Mouse (Mus musculus): Measurements from ENCODE around the gene Cwf19l2. TPM values are rescaled to one million over a fixed set of nuclear protein-coding genes. Genes with fewer than 3 reads are reported as not detected.
"Not testable (repeated sequence)": the region's sequence is repeated elsewhere in the genome, so short reads cannot be mapped to it uniquely, and the experiment has no call there.

Cwf19l2 gene
- 7.5 and 9.2 TPM in 2 replicates for polyA plus RNA-seq (2014; fragmentation: Nextera tagmentation; extraction: Ambion mirVana)

DNA sequence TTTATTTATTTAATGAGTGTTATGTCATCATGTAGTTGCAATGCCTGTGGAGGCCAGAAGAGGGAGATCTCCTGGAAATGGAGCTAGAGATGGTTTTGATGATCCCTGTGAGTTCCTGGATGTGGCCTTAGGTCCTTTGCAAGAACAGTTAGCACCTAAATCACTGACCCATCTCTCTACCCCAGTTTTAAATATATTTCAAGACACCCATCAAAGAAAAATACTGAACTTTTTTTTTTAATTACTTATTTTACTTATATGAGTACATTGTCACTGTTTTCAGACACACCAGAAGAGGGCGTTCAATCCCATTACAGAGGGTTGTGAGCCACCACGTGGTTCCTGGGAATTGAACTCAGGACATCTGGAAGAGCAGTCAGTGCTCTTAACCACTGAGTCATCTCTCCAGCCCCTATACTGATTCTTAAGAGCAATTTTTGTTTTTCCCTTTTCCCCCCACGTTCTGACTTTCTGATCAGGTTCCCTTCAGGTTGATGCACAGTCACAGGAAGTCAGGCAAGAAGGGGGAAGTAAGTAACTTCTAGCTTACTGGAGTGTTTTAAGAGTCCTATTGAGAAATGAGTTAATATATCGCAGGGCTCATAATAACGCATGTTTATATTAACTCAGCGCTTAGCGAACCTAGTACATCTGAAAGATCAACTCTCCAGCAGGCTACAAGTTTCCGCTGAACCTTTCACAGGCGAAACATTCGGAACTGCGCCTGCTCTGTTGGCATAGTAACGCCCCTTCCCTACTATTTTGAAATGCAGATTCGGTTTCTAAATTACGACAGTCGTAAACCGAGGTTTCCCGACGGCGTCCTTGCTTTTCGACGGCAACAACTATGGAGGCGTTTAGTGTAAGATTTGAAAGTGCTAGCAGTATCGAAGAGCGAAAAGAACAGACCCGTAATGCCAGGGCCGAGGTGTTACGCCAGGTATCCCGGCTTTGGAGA lies at the start of gene Cwf19l2:
TSS of gene Cwf19l2 (plus strand) at position 342 of the 958 bp plus-strand sequence.
- Histone ChIP-seq H3K27me3 (replicated peaks; ENCODE audit: control insufficient read depth, insufficient read depth, low read length) (no peaks in the 10 kb centered on the region), H3K4me1 (ENCODE audit: control insufficient read depth, insufficient read depth, low read length) (0 out of 2 replicates have a peak, but pooled peaks cover 2% of the 10 kb centered on the region), H3K27ac (ENCODE audit: low read depth, low read length) (no peak within 1 kb of the TSS), H3K36me3 (ENCODE audit: control insufficient read depth, insufficient read depth, low read length) (no peaks in the 10 kb centered on the region), H3K4me2 (ENCODE audit: low read length) (peak within 1 kb of the TSS; percentile 69), H3K9me3 (replicated peaks; ENCODE audit: control insufficient read depth, low read length) (no peaks in the 10 kb centered on the region), H3K4me3 (ENCODE audit: low read depth, low read length) (peak within 1 kb of the TSS; percentile 54), H3K9ac (ENCODE audit: low read length) (peak within 1 kb of the TSS; percentile 66)
- under 1% methylated on average over 28 of the region's 28 CpGs for WGBS
- DNase-seq (ENCODE audit: low spot score) (peak; percentile 98), ATAC-seq (peak; percentile 97)

DNA sequence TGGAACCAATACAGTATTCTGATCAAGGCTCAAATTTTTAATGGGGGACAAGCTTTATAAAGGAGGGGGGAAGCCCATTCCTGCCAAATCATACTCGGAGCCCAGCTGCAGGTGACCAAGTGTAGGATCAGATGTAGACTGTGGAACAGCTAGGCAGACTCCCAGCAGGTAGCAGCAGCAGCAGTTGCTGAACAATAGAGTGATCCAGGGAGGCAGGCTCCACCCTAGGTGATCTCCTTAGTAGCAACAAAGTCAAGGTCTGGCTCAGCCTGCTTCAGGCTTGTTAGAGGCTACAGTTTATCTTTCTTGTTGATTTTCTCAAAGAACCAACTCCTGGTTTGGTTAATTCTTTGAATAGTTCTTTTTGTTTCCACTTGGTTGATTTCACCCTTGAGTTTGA lies 27.1 kb upstream of the Cwf19l2 start:
- peaks cover 14% of the 10 kb centered on the region for H3K36me3 ChIP-seq (ENCODE audit: control insufficient read depth, insufficient read depth, low read length)
- not testable (repeated sequence) for H3K27me3 ChIP-seq (replicated peaks; ENCODE audit: control insufficient read depth, insufficient read depth, low read length); H3K4me2 ChIP-seq (ENCODE audit: low read length); H3K4me1 ChIP-seq (ENCODE audit: control insufficient read depth, insufficient read depth, low read length); DNase-seq (ENCODE audit: low spot score); H3K27ac ChIP-seq (ENCODE audit: low read depth, low read length); H3K9me3 ChIP-seq (replicated peaks; ENCODE audit: control insufficient read depth, low read length); H3K4me3 ChIP-seq (ENCODE audit: low read depth, low read length); ATAC-seq; H3K9ac ChIP-seq (ENCODE audit: low read length)
- 40% methylated on average over 1 of the region's 1 CpGs for WGBS

DNA sequence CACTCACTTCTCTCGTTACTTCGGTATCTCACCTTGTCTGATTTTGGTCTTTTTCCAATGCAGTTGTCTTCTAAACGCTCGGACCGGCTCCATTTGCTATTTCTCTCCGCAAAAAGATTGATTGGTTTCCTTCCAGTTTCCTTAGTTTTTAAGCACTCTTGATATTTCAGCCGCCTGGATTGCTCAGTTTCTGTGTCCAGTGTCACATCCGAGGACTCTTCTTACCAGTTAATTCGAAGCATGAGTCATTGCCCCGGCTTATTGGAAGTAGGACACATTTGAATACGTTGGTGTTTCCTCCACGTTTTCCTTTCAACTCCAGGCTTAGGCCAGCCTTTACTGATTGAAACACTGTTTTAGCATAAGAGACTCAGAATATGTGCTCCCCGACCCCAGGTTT lies 980 bp downstream of the Cwf19l2 start:
- Histone ChIP-seq H3K27ac (ENCODE audit: low read depth, low read length) (no peak overlapping the region), H3K4me1 (ENCODE audit: control insufficient read depth, insufficient read depth, low read length) (0 out of 2 replicates have a peak, but pooled peaks cover 2% of the 10 kb centered on the region), H3K27me3 (replicated peaks; ENCODE audit: control insufficient read depth, insufficient read depth, low read length) (no peaks in the 10 kb centered on the region), H3K9me3 (replicated peaks; ENCODE audit: control insufficient read depth, low read length) (no peaks in the 10 kb centered on the region), H3K4me2 (ENCODE audit: low read length) (peak overlapping the region; percentile 69), H3K4me3 (ENCODE audit: low read depth, low read length) (peak overlapping the region; percentile 54), H3K9ac (ENCODE audit: low read length) (peak overlapping the region; percentile 66), H3K36me3 (ENCODE audit: control insufficient read depth, insufficient read depth, low read length) (no peaks in the 10 kb centered on the region)
- WGBS, result 2% methylated on average over 13 of the region's 13 CpGs
- ATAC-seq (peak; percentile 14), DNase-seq (ENCODE audit: low spot score) (peak; percentile 37)

GRCm38 (mm10) chr9:3439555-3440300 lies 36.3 kb downstream of the Cwf19l2 start:
- H3K27ac ChIP-seq (ENCODE audit: low read depth, low read length); H3K9ac ChIP-seq (ENCODE audit: low read length); H3K4me2 ChIP-seq (ENCODE audit: low read length); H3K36me3 ChIP-seq (ENCODE audit: control insufficient read depth, insufficient read depth, low read length); H3K9me3 ChIP-seq (replicated peaks; ENCODE audit: control insufficient read depth, low read length); ATAC-seq; H3K27me3 ChIP-seq (replicated peaks; ENCODE audit: control insufficient read depth, insufficient read depth, low read length); H3K4me3 ChIP-seq (ENCODE audit: low read depth, low read length); DNase-seq (ENCODE audit: low spot score); H3K4me1 ChIP-seq (ENCODE audit: control insufficient read depth, insufficient read depth, low read length): not testable (repeated sequence)
- WGBS, result 73% methylated on average over 6 of the region's 6 CpGs

- DNase-seq (ENCODE audit: low spot score) (no peak), ATAC-seq (no peak)
- Histone ChIP-seq H3K36me3 (ENCODE audit: control insufficient read depth, insufficient read depth, low read length) (peaks cover 10% of the 10 kb centered on the region), H3K27ac (ENCODE audit: low read depth, low read length) (no peak overlapping the region), H3K27me3 (replicated peaks; ENCODE audit: control insufficient read depth, insufficient read depth, low read length) (no peaks in the 10 kb centered on the region), H3K4me3 (ENCODE audit: low read depth, low read length) (no peak overlapping the region), H3K9ac (ENCODE audit: low read length) (no peak overlapping the region), H3K9me3 (replicated peaks; ENCODE audit: control insufficient read depth, low read length) (no peaks in the 10 kb centered on the region), H3K4me2 (ENCODE audit: low read length) (no peak overlapping the region), H3K4me1 (ENCODE audit: control insufficient read depth, insufficient read depth, low read length) (no peaks in the 10 kb centered on the region)
Observed at GRCm38 (mm10) chr9:3471897-3472296, 68.5 kb downstream of the Cwf19l2 start.

GRCm38 (mm10) chr9:3518645-3519044 lies 115.3 kb downstream of the Cwf19l2 start:
- H3K9me3 ChIP-seq (replicated peaks; ENCODE audit: control insufficient read depth, low read length), result no peaks in the 10 kb centered on the region
- peak; percentile 84; the same call in 1 of the 2 replicates for ATAC-seq
- H3K9ac ChIP-seq (ENCODE audit: low read length), result no peak overlapping the region
- H3K27me3 ChIP-seq (replicated peaks; ENCODE audit: control insufficient read depth, insufficient read depth, low read length), result no peaks in the 10 kb centered on the region
- H3K36me3 ChIP-seq (ENCODE audit: control insufficient read depth, insufficient read depth, low read length), result no peaks in the 10 kb centered on the region
- no peak overlapping the region for H3K4me2 ChIP-seq (ENCODE audit: low read length)
- H3K4me3 ChIP-seq (ENCODE audit: low read depth, low read length), result no peak overlapping the region
- H3K27ac ChIP-seq (ENCODE audit: low read depth, low read length), result 0 out of 2 replicates have a peak overlapping the region, but pooled peaks have one; percentile 21
- WGBS, result 94% methylated on average over 1 of the region's 1 CpGs
- no peaks in the 10 kb centered on the region for H3K4me1 ChIP-seq (ENCODE audit: control insufficient read depth, insufficient read depth, low read length)
- peak; percentile 62 for DNase-seq (ENCODE audit: low spot score)

DNA sequence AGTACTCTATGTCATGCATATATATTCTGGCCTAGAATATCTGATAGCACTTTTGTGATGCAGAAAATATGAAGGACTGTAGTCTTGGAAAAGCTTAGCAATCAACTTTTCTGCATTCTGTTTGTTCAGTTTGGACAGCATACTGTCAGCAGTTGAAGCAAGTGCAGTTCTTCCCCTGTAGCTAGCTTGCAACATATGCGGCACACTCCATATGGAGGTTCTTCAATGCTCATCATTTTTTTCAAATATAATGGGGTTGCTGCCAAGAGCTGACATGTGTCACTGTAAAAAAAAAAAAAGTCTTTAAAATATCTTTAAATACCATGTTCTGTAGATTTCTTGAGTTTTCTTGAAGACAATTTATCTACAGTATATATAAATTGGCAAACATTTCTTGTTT lies 115.8 kb downstream of the Cwf19l2 start:
- Histone ChIP-seq H3K36me3 (ENCODE audit: control insufficient read depth, insufficient read depth, low read length) (no peaks in the 10 kb centered on the region), H3K4me3 (ENCODE audit: low read depth, low read length) (no peak overlapping the region), H3K4me2 (ENCODE audit: low read length) (no peak overlapping the region), H3K9ac (ENCODE audit: low read length) (no peak overlapping the region), H3K4me1 (ENCODE audit: control insufficient read depth, insufficient read depth, low read length) (no peaks in the 10 kb centered on the region), H3K27me3 (replicated peaks; ENCODE audit: control insufficient read depth, insufficient read depth, low read length) (no peaks in the 10 kb centered on the region), H3K9me3 (replicated peaks; ENCODE audit: control insufficient read depth, low read length) (no peaks in the 10 kb centered on the region), H3K27ac (ENCODE audit: low read depth, low read length) (no peak overlapping the region)
- peak; percentile 90 for ATAC-seq
- WGBS, result 83% methylated on average over 1 of the region's 1 CpGs
- DNase-seq (ENCODE audit: low spot score), result peak; percentile 79

GRCm38 (mm10) chr9:3521031-3521430 lies 117.6 kb downstream of the Cwf19l2 start:
- Histone ChIP-seq H3K4me1 (ENCODE audit: control insufficient read depth, insufficient read depth, low read length) (no peaks in the 10 kb centered on the region), H3K4me3 (ENCODE audit: low read depth, low read length) (no peak overlapping the region), H3K9ac (ENCODE audit: low read length) (no peak overlapping the region), H3K36me3 (ENCODE audit: control insufficient read depth, insufficient read depth, low read length) (no peaks in the 10 kb centered on the region), H3K4me2 (ENCODE audit: low read length) (no peak overlapping the region), H3K27ac (ENCODE audit: low read depth, low read length) (no peak overlapping the region), H3K27me3 (replicated peaks; ENCODE audit: control insufficient read depth, insufficient read depth, low read length) (no peaks in the 10 kb centered on the region), H3K9me3 (replicated peaks; ENCODE audit: control insufficient read depth, low read length) (no peaks in the 10 kb centered on the region)
- ATAC-seq, result no peak
- DNase-seq (ENCODE audit: low spot score), result no peak
- 88% methylated on average over 2 of the region's 2 CpGs for WGBS

All from forebrain, embryonic 14.5 days (tissue).